Mouse (Mus musculus): ENCODE results near the gene Tmem183a. TPM values are rescaled to one million over a fixed set of nuclear protein-coding genes. Genes with fewer than 3 reads are reported as not detected.

The Tmem183a gene
- polyA plus RNA-seq, 1 experiment from 2014 or later = 117 TPM

DNA sequence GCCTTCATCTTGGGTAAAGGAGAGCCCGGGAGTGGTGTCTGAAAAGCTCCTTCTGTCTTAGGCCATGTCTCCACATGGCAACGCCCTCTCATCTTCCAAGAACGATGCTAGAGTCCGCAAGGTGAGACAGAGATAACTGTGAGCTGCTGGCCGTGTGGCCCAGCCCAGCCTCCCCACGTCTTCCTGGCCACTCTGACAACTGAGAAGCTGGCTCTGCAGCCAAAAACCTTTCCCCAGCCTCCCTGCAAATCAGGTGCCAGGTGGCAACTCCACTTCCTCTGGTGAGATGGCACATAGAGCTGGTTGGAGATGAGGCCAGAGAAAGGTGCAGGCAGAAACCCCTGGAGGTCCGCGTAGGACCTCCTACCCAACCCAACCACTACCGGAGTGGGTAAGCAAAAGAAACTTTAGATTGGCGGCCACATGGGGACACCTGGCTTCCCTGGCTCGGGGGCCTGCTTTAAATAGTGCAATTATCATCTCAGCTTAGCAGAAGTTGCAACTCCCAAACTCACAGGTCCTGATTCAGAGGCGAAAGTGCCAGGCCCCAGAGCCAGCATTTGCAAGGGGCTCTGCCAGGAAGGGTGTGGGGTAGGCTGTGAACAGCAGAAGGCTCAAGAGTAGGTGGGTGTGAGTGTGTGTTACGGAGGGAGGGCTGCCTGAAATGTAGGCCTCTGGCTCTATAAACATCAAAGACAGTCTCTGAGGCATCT lies 26.4 kb downstream of the Tmem183a start:
- no peaks in the 10 kb centered on the region for H3K9me3 ChIP-seq (ENCODE audit: control insufficient read depth, low read length)
- no peak for DNase-seq (ENCODE audit: low spot score)
- WGBS = 68% methylated on average over 13 of the region's 13 CpGs

DNA sequence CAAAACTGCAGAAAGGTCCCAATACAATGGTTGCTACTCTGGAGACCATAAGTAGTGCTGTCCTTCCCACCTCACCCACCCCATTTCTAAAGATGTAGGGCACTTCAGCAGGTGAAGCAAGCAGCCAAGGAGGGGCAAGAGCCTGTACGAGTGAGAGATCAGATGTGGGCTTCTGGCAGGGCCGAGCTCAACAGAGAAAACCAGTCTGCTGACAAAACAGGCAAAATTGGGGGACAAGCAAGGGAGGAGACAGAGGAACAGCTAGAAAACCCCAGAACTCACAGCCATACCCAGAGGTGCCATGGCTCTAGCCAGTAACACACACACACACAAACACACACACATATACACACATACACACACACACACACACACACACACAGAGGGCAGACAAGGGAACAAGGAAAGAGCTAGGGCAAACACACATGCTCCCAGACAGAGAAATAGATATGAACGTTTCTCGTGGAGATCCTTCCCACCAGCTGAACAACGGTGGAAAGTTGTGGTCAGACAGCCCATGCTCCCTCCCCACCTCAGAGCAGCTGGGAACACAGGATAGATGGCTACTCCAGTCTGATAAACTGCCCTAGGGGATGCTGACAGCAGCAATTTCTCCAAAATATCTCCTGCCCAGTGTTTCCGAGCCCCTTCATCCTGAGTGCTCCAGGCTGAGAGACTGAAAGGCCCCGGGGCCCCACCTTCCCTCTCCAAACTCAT lies 27.5 kb downstream of the Tmem183a start:
- H3K4me3 ChIP-seq (ENCODE audit: low read depth, low read length) = no peak overlapping the region
- no peaks in the 10 kb centered on the region for H3K27me3 ChIP-seq (ENCODE audit: control insufficient read depth, insufficient read depth, low read length)
- H3K4me1 ChIP-seq (ENCODE audit: control insufficient read depth, insufficient read depth, low read length) = no peaks in the 10 kb centered on the region
- DNase-seq (ENCODE audit: low spot score) (no peak), ATAC-seq (ENCODE audit: insufficient number of reproducible peaks, low FRiP score, low TSS enrichment, low read depth) (no peak)
- 73% methylated on average over 7 of the region's 7 CpGs for WGBS
- no peak overlapping the region for H3K9ac ChIP-seq (ENCODE audit: low read length)
- no peaks in the 10 kb centered on the region for H3K9me3 ChIP-seq (ENCODE audit: control insufficient read depth, low read length)
- H3K27ac ChIP-seq (replicated peaks; ENCODE audit: low read depth, low read length) = no peak overlapping the region
- no peaks in the 10 kb centered on the region for H3K36me3 ChIP-seq (ENCODE audit: control insufficient read depth, insufficient read depth, low read length)
- H3K4me2 ChIP-seq (ENCODE audit: low read depth, severe bottlenecking) = no peak overlapping the region

More for the DNA sequence above, 26.4 kb downstream of the Tmem183a start:
- H3K36me3 ChIP-seq (ENCODE audit: control insufficient read depth, insufficient read depth, low read length) = no peaks in the 10 kb centered on the region
- H3K4me3 ChIP-seq (ENCODE audit: low read depth, low read length) = no peak overlapping the region
- no peak overlapping the region for H3K27ac ChIP-seq (replicated peaks; ENCODE audit: low read depth, low read length)
- no peaks in the 10 kb centered on the region for H3K27me3 ChIP-seq (ENCODE audit: control insufficient read depth, insufficient read depth, low read length)
- no peak overlapping the region for H3K9ac ChIP-seq (ENCODE audit: low read length)
- no peak for ATAC-seq (ENCODE audit: insufficient number of reproducible peaks, low FRiP score, low TSS enrichment, low read depth)
- no peak overlapping the region for H3K4me2 ChIP-seq (ENCODE audit: low read depth, severe bottlenecking)
- no peaks in the 10 kb centered on the region for H3K4me1 ChIP-seq (ENCODE audit: control insufficient read depth, insufficient read depth, low read length)

DNA sequence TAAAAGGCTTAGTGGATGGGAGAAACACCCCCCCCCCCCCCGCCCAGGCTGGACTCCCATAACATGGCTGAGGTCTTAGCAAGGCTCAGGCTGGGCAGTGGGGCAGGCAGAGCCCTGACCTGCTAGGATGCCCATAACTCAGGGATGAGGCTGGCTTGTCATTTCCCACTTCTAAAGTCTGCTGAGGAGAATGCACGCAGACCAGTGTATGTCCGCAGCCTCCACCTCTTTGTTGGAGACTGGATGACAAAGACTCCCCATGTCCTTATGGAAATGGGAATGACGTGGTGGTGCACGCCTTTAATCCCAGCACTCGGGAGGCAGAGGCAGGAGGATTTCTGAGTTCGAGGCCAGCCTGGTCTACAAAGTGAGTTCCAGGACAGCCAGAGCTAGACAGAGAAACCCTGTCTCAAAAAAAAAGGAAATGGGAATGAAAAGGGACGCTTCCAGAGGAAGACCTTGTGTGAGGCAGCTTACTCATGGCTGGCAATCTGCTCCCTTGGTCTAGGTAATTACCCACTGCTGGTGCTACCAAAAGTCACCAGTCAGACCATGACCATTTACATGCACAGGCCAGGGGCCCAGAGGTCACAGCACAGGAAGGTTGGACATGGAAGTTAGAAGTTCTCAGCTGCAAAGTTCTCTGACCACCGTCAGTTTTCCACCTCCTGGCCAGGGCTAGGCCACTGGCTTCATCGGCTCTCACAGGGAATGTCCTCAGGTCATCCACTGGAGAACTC lies 28.2 kb downstream of the Tmem183a start:
- Histone ChIP-seq H3K9me3 (ENCODE audit: control insufficient read depth, low read length) (no peaks in the 10 kb centered on the region), H3K36me3 (ENCODE audit: control insufficient read depth, insufficient read depth, low read length) (no peaks in the 10 kb centered on the region), H3K4me1 (ENCODE audit: control insufficient read depth, insufficient read depth, low read length) (no peaks in the 10 kb centered on the region), H3K4me3 (ENCODE audit: low read depth, low read length) (no peak overlapping the region), H3K27ac (replicated peaks; ENCODE audit: low read depth, low read length) (no peak overlapping the region), H3K27me3 (ENCODE audit: control insufficient read depth, insufficient read depth, low read length) (no peaks in the 10 kb centered on the region), H3K4me2 (ENCODE audit: low read depth, severe bottlenecking) (no peak overlapping the region), H3K9ac (ENCODE audit: low read length) (no peak overlapping the region)
- no peak for DNase-seq (ENCODE audit: low spot score)
- no peak for ATAC-seq (ENCODE audit: insufficient number of reproducible peaks, low FRiP score, low TSS enrichment, low read depth)
- WGBS = 87% methylated on average over 10 of the region's 10 CpGs

DNA sequence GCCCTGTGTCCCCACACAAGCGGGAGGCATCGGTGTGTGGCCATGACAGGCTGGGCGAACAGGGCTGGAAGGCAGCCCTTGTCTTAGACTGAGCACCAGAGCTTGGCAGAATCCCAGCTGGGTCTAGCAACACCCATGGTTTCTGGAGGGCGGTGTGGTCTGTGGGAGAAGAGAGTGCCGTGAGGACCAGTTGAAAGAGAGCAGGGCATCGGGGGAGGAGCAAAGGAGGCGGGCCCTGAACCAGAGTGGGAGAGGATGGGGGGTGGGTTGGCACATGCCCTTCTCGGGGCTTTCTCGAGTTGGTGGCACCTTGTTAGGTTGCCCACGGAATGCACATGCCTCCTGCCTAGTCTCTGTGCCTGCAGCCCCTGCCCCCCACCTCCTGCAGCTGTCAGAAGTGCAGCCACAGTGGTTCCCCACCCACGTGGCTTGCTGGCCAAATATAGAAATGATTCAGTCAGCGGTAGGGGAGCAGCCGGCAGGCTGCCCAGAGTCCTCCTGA lies 29.0 kb downstream of the Tmem183a start, which contains the start of gene Ppfia4:
Ppfia4 (minus strand) TSS at position 159 of the 502 bp plus-strand sequence.
- H3K36me3 ChIP-seq (ENCODE audit: control insufficient read depth, insufficient read depth, low read length) = no peaks in the 10 kb centered on the region
- no peak within 1 kb of the TSS for H3K27ac ChIP-seq (replicated peaks; ENCODE audit: low read depth, low read length)
- H3K4me3 ChIP-seq (ENCODE audit: low read depth, low read length) = no peak within 1 kb of the TSS
- no peak within 1 kb of the TSS for H3K4me2 ChIP-seq (ENCODE audit: low read depth, severe bottlenecking)
- WGBS = 61% methylated on average over 13 of the region's 13 CpGs
- H3K9me3 ChIP-seq (ENCODE audit: control insufficient read depth, low read length) = no peaks in the 10 kb centered on the region
- peak; percentile 29; the same call in 1 of the 2 replicates for ATAC-seq (ENCODE audit: insufficient number of reproducible peaks, low FRiP score, low TSS enrichment, low read depth)
- H3K27me3 ChIP-seq (ENCODE audit: control insufficient read depth, insufficient read depth, low read length) = no peaks in the 10 kb centered on the region
- no peak within 1 kb of the TSS for H3K9ac ChIP-seq (ENCODE audit: low read length)
- no peaks in the 10 kb centered on the region for H3K4me1 ChIP-seq (ENCODE audit: control insufficient read depth, insufficient read depth, low read length)
- DNase-seq (ENCODE audit: low spot score) = no peak

DNA sequence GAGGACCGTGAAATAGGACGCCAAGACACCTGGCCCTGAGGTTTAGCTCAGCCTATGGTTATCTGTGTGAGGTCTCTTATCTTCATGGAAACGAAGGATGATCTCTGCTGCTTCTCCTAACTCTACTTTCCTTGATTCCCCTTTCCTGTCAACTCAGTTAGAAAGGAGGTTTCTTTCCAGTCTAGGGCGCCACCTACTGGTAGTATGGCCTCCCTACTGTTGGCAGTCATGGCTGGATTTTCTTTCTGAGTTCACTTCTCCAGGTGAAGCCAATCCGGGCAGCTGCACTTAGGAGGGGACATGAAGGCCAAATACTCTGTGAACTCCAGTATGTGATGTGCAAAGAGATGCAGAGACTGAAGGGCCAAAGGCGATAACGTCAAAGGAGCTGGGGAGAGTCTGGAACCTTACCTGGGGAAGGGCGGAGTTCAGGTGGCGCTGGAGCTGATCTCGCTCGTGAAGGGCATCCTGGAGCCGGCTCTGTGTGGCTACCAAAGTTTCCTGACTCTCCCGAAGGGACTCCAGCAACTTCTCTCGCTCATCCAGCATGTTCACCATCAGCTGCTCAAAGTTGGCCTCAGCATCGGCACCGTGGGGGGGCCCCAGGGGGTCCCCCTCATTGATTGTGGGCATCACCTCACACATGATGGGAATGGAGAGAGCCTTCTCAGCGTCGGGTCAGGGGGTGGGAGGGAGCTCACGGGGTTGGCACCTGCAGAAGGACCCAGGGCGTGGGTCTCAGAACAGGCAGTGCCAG lies 29.7 kb downstream of the Tmem183a start:
- ATAC-seq (ENCODE audit: insufficient number of reproducible peaks, low FRiP score, low TSS enrichment, low read depth) = no peak
- DNase-seq (ENCODE audit: low spot score) = peak; percentile 88
- H3K4me3 ChIP-seq (ENCODE audit: low read depth, low read length) = no peak overlapping the region
- no peak overlapping the region for H3K9ac ChIP-seq (ENCODE audit: low read length)
- no peaks in the 10 kb centered on the region for H3K27me3 ChIP-seq (ENCODE audit: control insufficient read depth, insufficient read depth, low read length)
- no peaks in the 10 kb centered on the region for H3K9me3 ChIP-seq (ENCODE audit: control insufficient read depth, low read length)
- no peaks in the 10 kb centered on the region for H3K4me1 ChIP-seq (ENCODE audit: control insufficient read depth, insufficient read depth, low read length)
- H3K36me3 ChIP-seq (ENCODE audit: control insufficient read depth, insufficient read depth, low read length) = no peaks in the 10 kb centered on the region
- 61% methylated on average over 20 of the region's 20 CpGs for WGBS
- H3K27ac ChIP-seq (replicated peaks; ENCODE audit: low read depth, low read length) = no peak overlapping the region
- H3K4me2 ChIP-seq (ENCODE audit: low read depth, severe bottlenecking) = no peak overlapping the region

DNA sequence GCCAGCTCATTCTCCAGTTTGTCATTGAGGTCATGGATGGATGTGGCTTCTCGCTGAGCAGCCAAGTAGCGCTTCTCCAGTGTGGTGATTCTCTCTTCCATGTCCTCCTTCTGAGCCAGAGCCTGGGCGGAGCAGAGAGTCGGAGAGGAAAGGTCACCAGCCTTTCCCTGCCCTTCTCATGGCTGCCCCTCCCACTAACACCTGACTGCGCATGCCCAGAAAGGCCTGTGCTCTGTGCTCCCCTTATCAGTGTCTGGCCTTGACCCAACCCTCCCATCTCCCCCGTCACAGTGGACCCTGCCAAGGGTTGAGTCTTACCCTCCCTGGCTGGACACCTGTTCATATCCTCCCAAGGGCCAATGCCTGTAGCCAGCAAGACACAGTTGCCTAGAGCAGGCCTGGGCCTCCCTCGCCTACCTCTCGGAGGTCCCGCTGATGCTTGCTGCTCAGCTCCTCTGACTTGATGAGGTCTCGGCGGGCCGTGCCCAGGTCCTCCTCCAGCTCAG lies 34.9 kb downstream of the Tmem183a start:
- H3K9me3 ChIP-seq (ENCODE audit: control insufficient read depth, low read length) = no peaks in the 10 kb centered on the region
- no peaks in the 10 kb centered on the region for H3K4me1 ChIP-seq (ENCODE audit: control insufficient read depth, insufficient read depth, low read length)
- H3K27ac ChIP-seq (replicated peaks; ENCODE audit: low read depth, low read length) = no peak overlapping the region
- 93% methylated on average over 12 of the region's 12 CpGs for WGBS
- DNase-seq (ENCODE audit: low spot score) (no peak), ATAC-seq (ENCODE audit: insufficient number of reproducible peaks, low FRiP score, low TSS enrichment, low read depth) (no peak)
- H3K4me2 ChIP-seq (ENCODE audit: low read depth, severe bottlenecking) = no peak overlapping the region
- no peaks in the 10 kb centered on the region for H3K36me3 ChIP-seq (ENCODE audit: control insufficient read depth, insufficient read depth, low read length)
- no peak overlapping the region for H3K4me3 ChIP-seq (ENCODE audit: low read depth, low read length)
- no peaks in the 10 kb centered on the region for H3K27me3 ChIP-seq (ENCODE audit: control insufficient read depth, insufficient read depth, low read length)
- H3K9ac ChIP-seq (ENCODE audit: low read length) = no peak overlapping the region

DNA sequence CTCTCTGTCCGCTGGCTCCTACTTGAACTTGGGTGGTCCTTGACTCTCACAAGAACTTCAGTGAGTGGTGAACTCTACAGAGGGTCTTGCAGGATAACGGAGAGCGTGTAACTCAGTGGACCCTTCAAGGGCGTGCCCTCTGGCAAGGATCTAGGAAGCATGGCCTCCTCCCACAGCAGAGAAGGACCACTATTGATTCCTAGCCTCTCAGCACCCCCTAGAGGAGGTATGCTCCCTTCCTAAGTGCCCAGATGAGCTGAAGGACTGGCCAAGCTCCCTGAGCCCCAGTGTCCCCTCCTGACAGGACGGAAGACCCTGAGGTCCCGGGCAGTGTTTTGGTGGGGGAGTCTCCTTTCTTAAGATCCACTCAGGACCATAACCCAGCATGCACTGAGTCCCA lies 39.2 kb downstream of the Tmem183a start:
- no peaks in the 10 kb centered on the region for H3K36me3 ChIP-seq (ENCODE audit: control insufficient read depth, insufficient read depth, low read length)
- ATAC-seq (ENCODE audit: insufficient number of reproducible peaks, low FRiP score, low TSS enrichment, low read depth) = no peak
- no peak overlapping the region for H3K9ac ChIP-seq (ENCODE audit: low read length)
- H3K27me3 ChIP-seq (ENCODE audit: control insufficient read depth, insufficient read depth, low read length) = no peaks in the 10 kb centered on the region
- no peak overlapping the region for H3K4me2 ChIP-seq (ENCODE audit: low read depth, severe bottlenecking)
- WGBS = 86% methylated on average over 6 of the region's 6 CpGs
- no peak for DNase-seq (ENCODE audit: low spot score)
- H3K4me3 ChIP-seq (ENCODE audit: low read depth, low read length) = no peak overlapping the region
- H3K9me3 ChIP-seq (ENCODE audit: control insufficient read depth, low read length) = no peaks in the 10 kb centered on the region
- peaks cover 5% of the 10 kb centered on the region; the same call in 1 of the 2 replicates for H3K4me1 ChIP-seq (ENCODE audit: control insufficient read depth, insufficient read depth, low read length)
- H3K27ac ChIP-seq (replicated peaks; ENCODE audit: low read depth, low read length) = no peak overlapping the region
